7 mouse cellular contexts compared by ENCODE assay signal in the genomic region with DNA sequence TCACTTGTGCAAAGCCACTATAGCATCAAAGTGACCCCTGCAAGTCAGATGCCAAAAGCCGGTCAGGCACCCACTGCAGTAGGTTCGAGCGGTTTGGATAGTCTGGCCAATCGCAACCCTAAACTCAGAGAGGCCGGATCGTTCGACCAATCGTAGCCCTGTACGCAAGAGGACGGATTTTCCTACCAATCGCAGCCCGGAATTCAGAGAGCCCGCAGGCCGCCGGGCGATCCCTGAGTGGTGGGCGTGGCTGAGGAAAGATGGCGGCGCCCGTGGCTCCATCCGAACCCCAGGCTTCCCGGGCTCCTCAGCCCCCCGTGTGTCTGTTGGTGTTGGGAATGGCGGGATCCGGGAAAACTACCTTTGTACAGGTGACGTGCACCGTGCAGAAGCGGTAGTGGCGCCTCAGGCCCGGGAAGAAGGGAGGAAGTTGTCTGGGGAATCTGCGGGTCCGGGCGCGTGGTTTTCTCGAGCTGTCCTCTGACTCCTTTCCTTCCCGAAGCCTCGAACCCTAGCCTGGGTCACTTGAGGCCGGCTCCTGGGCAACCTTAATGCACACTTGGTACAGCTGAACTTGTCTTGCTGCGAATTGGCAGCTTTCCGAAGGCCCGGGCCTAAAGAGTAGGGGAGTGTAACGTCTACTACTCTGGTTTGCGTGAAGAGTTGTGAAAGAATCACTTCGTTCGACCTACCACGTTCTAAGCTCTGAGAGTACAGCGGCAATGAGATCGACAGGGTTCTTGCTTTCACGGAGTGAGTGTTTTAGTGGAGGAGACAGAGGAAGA. TPM values are rescaled to one million over a fixed set of nuclear protein-coding genes. Genes with fewer than 3 reads are reported as not detected.
DNase-seq lines count a peak whose midpoint lies in the region; ATAC-seq lines count a peak whose summit lies in the region.

TSS of gene Gpn1 (plus strand) at position 229 of the 785 bp plus-strand sequence.

- H3K27me3 ChIP-seq in embryonic facial prominence, embryonic 12.5 days: no peaks in the 10 kb centered on the region
- H3K27me3 ChIP-seq in limb, embryonic 11.5 days (ENCODE audit: control insufficient read depth, insufficient read depth, low read length): no peaks in the 10 kb centered on the region
- H3K27me3 ChIP-seq in midbrain, embryonic 14.5 days (ENCODE audit: control insufficient read depth, insufficient read depth, low read length): no peaks in the 10 kb centered on the region

- H3K4me3 ChIP-seq in embryonic facial prominence, embryonic 12.5 days: peak within 1 kb of the TSS; percentile 88
- H3K4me3 ChIP-seq in limb, embryonic 11.5 days (ENCODE audit: low read depth, low read length): peak within 1 kb of the TSS; percentile 51
- peak within 1 kb of the TSS; percentile 90 for H3K4me3 ChIP-seq in midbrain, embryonic 14.5 days (replicated peaks; ENCODE audit: low read depth, low read length)

- peak; percentile 90 for DNase-seq in adrenal gland, postnatal 25 days
- DNase-seq in heart, adult 11 months: peak; percentile 100
- peak; percentile 88 for DNase-seq in kidney, adult 18-20 months
- peak; percentile 90 for DNase-seq in limb, embryonic 11.5 days (ENCODE audit: low spot score)
- DNase-seq in midbrain, embryonic 14.5 days: peak; percentile 97
- peak; percentile 71 to 80 for DNase-seq in spleen, adult 18-20 months

- H3K4me2 ChIP-seq in embryonic facial prominence, embryonic 12.5 days (replicated peaks): peak within 1 kb of the TSS; percentile 81
- peak within 1 kb of the TSS; percentile 78 for H3K4me2 ChIP-seq in limb, embryonic 11.5 days (ENCODE audit: low read depth, severe bottlenecking)
- H3K4me2 ChIP-seq in midbrain, embryonic 14.5 days (ENCODE audit: low read length): peak within 1 kb of the TSS; percentile 87

- H3K9ac ChIP-seq in embryonic facial prominence, embryonic 12.5 days: peak within 1 kb of the TSS; percentile 76
- peak within 1 kb of the TSS; percentile 70 for H3K9ac ChIP-seq in limb, embryonic 11.5 days (ENCODE audit: low read length)
- peak within 1 kb of the TSS; percentile 66 for H3K9ac ChIP-seq in midbrain, embryonic 14.5 days (replicated peaks; ENCODE audit: low read length)

- peak; percentile 99 for ATAC-seq in embryonic facial prominence, embryonic 12.5 days (ENCODE audit: insufficient number of reproducible peaks, insufficient read depth, low FRiP score, low TSS enrichment)
- ATAC-seq in limb, embryonic 11.5 days (ENCODE audit: insufficient number of reproducible peaks, low FRiP score, low TSS enrichment, low read depth): peak; percentile 99
- peak; percentile 99 for ATAC-seq in midbrain, embryonic 14.5 days (ENCODE audit: low FRiP score, low TSS enrichment)

- H3K36me3 ChIP-seq in embryonic facial prominence, embryonic 12.5 days: peaks cover 32% of the 10 kb centered on the region
- peaks cover 10% of the 10 kb centered on the region for H3K36me3 ChIP-seq in limb, embryonic 11.5 days (ENCODE audit: control insufficient read depth, insufficient read depth, low read length)
- H3K36me3 ChIP-seq in midbrain, embryonic 14.5 days (ENCODE audit: control insufficient read depth, insufficient read depth, low read length): peaks cover 32% of the 10 kb centered on the region

- H3K9me3 ChIP-seq in embryonic facial prominence, embryonic 12.5 days: no peaks in the 10 kb centered on the region
- H3K9me3 ChIP-seq in limb, embryonic 11.5 days (ENCODE audit: control insufficient read depth, low read length): no peaks in the 10 kb centered on the region
- no peaks in the 10 kb centered on the region for H3K9me3 ChIP-seq in midbrain, embryonic 14.5 days (ENCODE audit: control insufficient read depth, low read length)

- no peak within 1 kb of the TSS for H3K27ac ChIP-seq in embryonic facial prominence, embryonic 12.5 days
- H3K27ac ChIP-seq in limb, embryonic 11.5 days (replicated peaks; ENCODE audit: low read depth, low read length): no peak within 1 kb of the TSS
- H3K27ac ChIP-seq in midbrain, embryonic 14.5 days (replicated peaks; ENCODE audit: low read depth, low read length): peak within 1 kb of the TSS; percentile 61; the same call in 1 of the 2 replicates

- under 1% methylated on average over 49 of the region's 49 CpGs for WGBS in embryonic facial prominence, embryonic 12.5 days
- under 1% methylated on average over 49 of the region's 49 CpGs for WGBS in limb, embryonic 11.5 days
- WGBS in midbrain, embryonic 14.5 days: under 1% methylated on average over 49 of the region's 49 CpGs

- peaks cover 8% of the 10 kb centered on the region; the same call in 1 of the 2 replicates for H3K4me1 ChIP-seq in embryonic facial prominence, embryonic 12.5 days
- no peaks in the 10 kb centered on the region for H3K4me1 ChIP-seq in limb, embryonic 11.5 days (ENCODE audit: control insufficient read depth, insufficient read depth, low read length)
- peaks cover 8% of the 10 kb centered on the region for H3K4me1 ChIP-seq in midbrain, embryonic 14.5 days (ENCODE audit: control insufficient read depth, insufficient read depth, low read length)

RNA-seq across cellular contexts. Expression of gene Gpn1, which starts in this region (rescaled TPM):
- 20.5 and 30.4 TPM in 2 replicates for total RNA-seq in adrenal gland, postnatal 25 days (2021)
- 79.8 and 80.7 TPM in 2 replicates for polyA plus RNA-seq in embryonic facial prominence, embryonic 12.5 days (2016; fragmentation: Nextera tagmentation; extraction: Ambion mirVana)
- polyA plus RNA-seq in limb, embryonic 11.5 days (2014; fragmentation: Nextera tagmentation; extraction: Ambion mirVana): 87.8 and 88.6 TPM in 2 replicates
- 65.1 and 73.3 TPM in 2 replicates for polyA plus RNA-seq in midbrain, embryonic 14.5 days (2014; fragmentation: Nextera tagmentation; extraction: Ambion mirVana)
